Comparison of ENCODE assay signal across 9 mouse cellular contexts in genomic region chr7:81493331-81494021, GRCm38 (mm10). TPM values are rescaled to one million over a fixed set of nuclear protein-coding genes. Genes with fewer than 3 reads are reported as not detected.
DNase-seq lines count a peak whose midpoint lies in the region; ATAC-seq lines count a peak whose summit lies in the region.
"Had no signal": no experiment of that assay in that cellular context is flagged by ENCODE, and none has a peak within 500 bp of the region (broad histone marks: within the 10 kb centered on the region; RNA-seq: fewer than 3 reads in every experiment).

Gene Ap3b2 (minus strand): TSS chr7:81493925.

- peak; percentile 80 to 86 for DNase-seq in adrenal gland, postnatal 36 days
- peak; percentile 54 for DNase-seq in embryo, embryonic 11.5 days (ENCODE audit: low read depth, low spot score)
- peak; percentile 66 to 79 for DNase-seq in gastrocnemius, postnatal 4 days (ENCODE audit: low spot score in 2 of 2)
- DNase-seq in kidney, adult 11 months = peak; percentile 29
- peak; percentile 82 to 84 for DNase-seq in left cerebral cortex, postnatal 36 days (ENCODE audit: low spot score in 2 of 2)
- peak; percentile 69 for DNase-seq in right cerebral cortex, postnatal 4 days

- intact Hi-C loops in left cerebral cortex, postnatal 36 days (cut with DNase I) = no loop called here

- ATAC-seq in megakaryocyte-erythroid progenitor cell, adult 5-6 weeks (replicated peaks; ENCODE audit: low FRiP score, low TSS enrichment, poor library complexity, severe bottlenecking) = peak; percentile 79
- no peak for ATAC-seq in activated CD4-positive, CD25-positive, alpha-beta regulatory T cell, adult 4 months

RNA-seq across cellular contexts. Expression of gene Ap3b2, which starts in this region (rescaled TPM):
- total RNA-seq in adrenal gland, postnatal 36 days (2021) = 10 to 100 TPM in 1 of 2 experiments, 1 to 10 TPM in 1; 7.2 to 11.0 TPM
- 1 to 10 TPM; 4.9 to 5.9 TPM for total RNA-seq in gastrocnemius, postnatal 4 days (2021)
- 100 to 1,000 TPM; 143 to 155 TPM for total RNA-seq in left cerebral cortex, postnatal 36 days (2021)
- total RNA-seq in megakaryocyte-erythroid progenitor cell, adult 5-6 weeks (2014; fragmentation: Nextera tagmentation) = not detected in 2 replicates
- total RNA-seq in megakaryocyte-erythroid progenitor cell, adult 5-6 weeks (2017) = not detected in 2 replicates
- not detected for polyA plus RNA-seq in activated CD4-positive, CD25-positive, alpha-beta regulatory T cell, adult 4 months (2017; shearing (Covaris generic))
- total RNA-seq: neutrophil, adult 5-6 weeks had no signal

Comparison
In these comparisons a context has a peak if more than half of its experiments do, and no peak if none do; other contexts are left out.
1. RNA of gene Ap3b2 (total RNA-seq): 143 to 155 TPM in left cerebral cortex, postnatal 36 days; 7.2 to 11.0 TPM in adrenal gland, postnatal 36 days, 4.9 to 5.9 TPM in gastrocnemius, postnatal 4 days and not detected in megakaryocyte-erythroid progenitor cell, adult 5-6 weeks; every median in the first group is over 10 times any median in the second.
2. Peak in ATAC-seq in megakaryocyte-erythroid progenitor cell, adult 5-6 weeks; RNA of the gene not detected or under 1 TPM.
3. DNase-seq: peak in every context shown above with its lines; median percentile 83 in adrenal gland, postnatal 36 days; 83 in left cerebral cortex, postnatal 36 days; 72 in gastrocnemius, postnatal 4 days; 69 in right cerebral cortex, postnatal 4 days; 54 in embryo, embryonic 11.5 days; 29 in kidney, adult 11 months.